ENCODE assay signal across 11 mouse cellular contexts in the genomic region with DNA sequence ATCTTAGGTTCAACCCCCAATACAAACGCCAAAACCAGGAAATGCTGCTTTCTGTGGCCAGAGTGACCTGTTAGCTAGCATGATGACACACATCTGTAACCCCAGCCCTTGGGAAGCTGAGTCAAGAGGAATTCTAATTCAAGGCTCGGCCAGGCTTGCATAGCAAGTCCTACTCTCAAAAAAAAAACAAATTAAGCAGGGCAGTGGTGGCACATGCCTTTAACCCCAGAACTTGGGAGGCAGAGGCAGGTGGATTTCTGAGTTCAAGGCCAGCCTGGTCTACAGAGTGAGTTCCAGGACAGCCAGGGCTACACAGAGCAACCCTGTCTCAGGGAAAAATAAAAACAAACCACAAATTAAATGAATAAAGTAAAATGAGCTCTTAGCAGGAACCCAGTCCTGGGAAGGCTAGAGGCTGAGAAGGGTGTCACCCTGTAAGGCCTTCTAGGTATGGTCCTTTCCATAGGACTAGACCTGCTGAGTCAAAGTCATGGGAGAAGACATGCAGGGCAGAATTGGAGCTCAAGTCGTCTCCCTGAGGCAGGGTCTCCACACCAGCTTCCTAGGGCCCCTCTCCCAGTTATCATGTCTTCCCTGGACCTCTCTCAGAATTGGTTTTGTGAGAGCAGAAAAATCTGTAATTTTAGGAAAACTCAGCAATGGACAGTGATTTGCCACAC. TPM values are rescaled to one million over a fixed set of nuclear protein-coding genes. Genes with fewer than 3 reads are reported as not detected.
DNase-seq lines count a peak whose midpoint lies in the region; ATAC-seq lines count a peak whose summit lies in the region.
"Had no signal": no experiment of that assay in that cellular context is flagged by ENCODE, and none has a peak within 500 bp of the region (broad histone marks: within the 10 kb centered on the region; RNA-seq: fewer than 3 reads in every experiment).

No protein-coding gene starts in this region.

- H3K4me1 ChIP-seq in hindbrain, embryonic 13.5 days (replicated peaks): peaks cover 48% of the 10 kb centered on the region
- H3K4me1 ChIP-seq in hindbrain, embryonic 16.5 days (ENCODE audit: control insufficient read depth, insufficient read depth, low read depth, low read length): peaks cover 13% of the 10 kb centered on the region
- peaks cover 30% of the 10 kb centered on the region for H3K4me1 ChIP-seq in brown adipose tissue, adult 24 weeks (ENCODE audit: control insufficient read depth, insufficient read depth, insufficient read length, low read length)
- peaks cover 33% of the 10 kb centered on the region for H3K4me1 ChIP-seq in limb, embryonic 10.5 days

- peak; percentile 37 for DNase-seq in adrenal gland, postnatal 14 days
- DNase-seq in adrenal gland, adult 18-20 months (ENCODE audit: low spot score in 2 of 2): no peak
- peak; percentile 71 for DNase-seq in 3134 (ENCODE audit: extremely low read depth, insufficient read length, low spot score)
- DNase-seq in limb, embryonic 10.5 days (ENCODE audit: low spot score): no peak
- DNase-seq in spleen, postnatal 36 days (ENCODE audit: low spot score in 2 of 2): no peak
- DNase-seq: layer of hippocampus, postnatal 36 days had no signal

- H3K36me3 ChIP-seq in hindbrain, embryonic 13.5 days: peaks cover 9% of the 10 kb centered on the region
- H3K36me3 ChIP-seq in hindbrain, embryonic 16.5 days (ENCODE audit: control insufficient read depth, insufficient read depth, low read length): peaks cover 4% of the 10 kb centered on the region
- H3K36me3 ChIP-seq in limb, embryonic 10.5 days: peaks cover 10% of the 10 kb centered on the region

- 78% methylated on average over 3 of the region's 3 CpGs for WGBS in hindbrain, embryonic 13.5 days
- WGBS in hindbrain, embryonic 16.5 days: 78% methylated on average over 3 of the region's 3 CpGs
- 76% methylated on average over 3 of the region's 3 CpGs for WGBS in limb, embryonic 10.5 days

- no peak overlapping the region for H3K4me3 ChIP-seq in hindbrain, embryonic 13.5 days
- no peak overlapping the region for H3K4me3 ChIP-seq in hindbrain, embryonic 16.5 days (ENCODE audit: low read length)
- H3K4me3 ChIP-seq in brown adipose tissue, adult 24 weeks (ENCODE audit: insufficient read depth, low read depth, low read length): peak overlapping the region; percentile 35
- no peak overlapping the region for H3K4me3 ChIP-seq in limb, embryonic 10.5 days

- no peak overlapping the region for H3K4me2 ChIP-seq in hindbrain, embryonic 13.5 days
- H3K4me2 ChIP-seq in hindbrain, embryonic 16.5 days (ENCODE audit: low read length): no peak overlapping the region

- no peaks in the 10 kb centered on the region for H3K9me3 ChIP-seq in hindbrain, embryonic 13.5 days
- no peaks in the 10 kb centered on the region for H3K9me3 ChIP-seq in hindbrain, embryonic 16.5 days (ENCODE audit: control insufficient read depth, low read length)
- H3K9me3 ChIP-seq in limb, embryonic 10.5 days (replicated peaks): no peaks in the 10 kb centered on the region
- H3K9me3 ChIP-seq: embryonic facial prominence, embryonic 13.5 days had no signal

- H3K9ac ChIP-seq in hindbrain, embryonic 13.5 days: peak overlapping the region; percentile 4; the same call in 1 of the 2 replicates
- no peak overlapping the region for H3K9ac ChIP-seq in hindbrain, embryonic 16.5 days (ENCODE audit: low read depth, low read length)

- H3K27me3 ChIP-seq in hindbrain, embryonic 13.5 days: no peaks in the 10 kb centered on the region
- no peaks in the 10 kb centered on the region for H3K27me3 ChIP-seq in hindbrain, embryonic 16.5 days (replicated peaks; ENCODE audit: control insufficient read depth, insufficient read depth, low read length)
- no peaks in the 10 kb centered on the region for H3K27me3 ChIP-seq in limb, embryonic 10.5 days (ENCODE audit: low read depth, poor library complexity, severe bottlenecking)
- H3K27me3 ChIP-seq: embryonic facial prominence, embryonic 13.5 days had no signal

- no peak overlapping the region for H3K27ac ChIP-seq in hindbrain, embryonic 13.5 days
- H3K27ac ChIP-seq in hindbrain, embryonic 16.5 days (ENCODE audit: low read depth, low read length): no peak overlapping the region
- H3K27ac ChIP-seq in brown adipose tissue, adult 24 weeks (replicated peaks; ENCODE audit: low read depth, low read length): peak overlapping the region; percentile 96
- H3K27ac ChIP-seq in limb, embryonic 10.5 days: no peak overlapping the region
- H3K27ac ChIP-seq: embryonic facial prominence, embryonic 13.5 days had no signal

- ATAC-seq in hindbrain, embryonic 13.5 days (ENCODE audit: low FRiP score): no peak
- ATAC-seq in hindbrain, embryonic 16.5 days: no peak

RNA-seq across cellular contexts. Expression of gene Mgat4b, which starts 1.5 kb away (rescaled TPM):
- 103 and 113 TPM in 2 replicates for total RNA-seq in adrenal gland, postnatal 14 days (2021)
- 100 to 1,000 TPM in 1 of 2 experiments, 10 to 100 TPM in 1; 89.3 to 110 TPM for total RNA-seq in adrenal gland, adult 18-20 months (2021)
- 30.4 and 36.6 TPM in 2 replicates for polyA plus RNA-seq in hindbrain, embryonic 13.5 days (2015; fragmentation: Nextera tagmentation; extraction: Ambion mirVana)
- 15.6 and 30.9 TPM in 2 replicates for polyA plus RNA-seq in hindbrain, embryonic 16.5 days (2015; fragmentation: Nextera tagmentation; extraction: Ambion mirVana)
- polyA plus RNA-seq in brown adipose tissue, adult 24 weeks (2012; ENCODE audit: insufficient read depth, insufficient read length, missing spikeins): 57.6 and 60.6 TPM in 2 replicates
- 27.7 and 28.6 TPM in 2 replicates for polyA plus RNA-seq in limb, embryonic 10.5 days (2016; fragmentation: Nextera tagmentation; extraction: Ambion mirVana)

RNA-seq across cellular contexts. Expression of gene Sqstm1, which starts 1.6 kb away (rescaled TPM):
- total RNA-seq in adrenal gland, postnatal 14 days (2021): 356 and 366 TPM in 2 replicates
- 100 to 1,000 TPM; 715 to 956 TPM for total RNA-seq in adrenal gland, adult 18-20 months (2021)
- 318 and 320 TPM in 2 replicates for polyA plus RNA-seq in hindbrain, embryonic 13.5 days (2015; fragmentation: Nextera tagmentation; extraction: Ambion mirVana)
- polyA plus RNA-seq in hindbrain, embryonic 16.5 days (2015; fragmentation: Nextera tagmentation; extraction: Ambion mirVana): 448 and 480 TPM in 2 replicates
- polyA plus RNA-seq in brown adipose tissue, adult 24 weeks (2012; ENCODE audit: insufficient read depth, insufficient read length, missing spikeins): 216 and 235 TPM in 2 replicates
- polyA plus RNA-seq in limb, embryonic 10.5 days (2016; fragmentation: Nextera tagmentation; extraction: Ambion mirVana): 111 and 137 TPM in 2 replicates

RNA-seq across cellular contexts. Expression of gene Ltc4s, which starts 26.2 kb away (rescaled TPM):
- 10.4 and 11.3 TPM in 2 replicates for total RNA-seq in adrenal gland, postnatal 14 days (2021)
- 10 to 100 TPM; 15.2 to 46.9 TPM for total RNA-seq in adrenal gland, adult 18-20 months (2021)
- 1.4 and 2.3 TPM in 2 replicates for polyA plus RNA-seq in hindbrain, embryonic 13.5 days (2015; fragmentation: Nextera tagmentation; extraction: Ambion mirVana)
- 2.2 and 3.4 TPM in 2 replicates for polyA plus RNA-seq in hindbrain, embryonic 16.5 days (2015; fragmentation: Nextera tagmentation; extraction: Ambion mirVana)
- polyA plus RNA-seq in brown adipose tissue, adult 24 weeks (2012; ENCODE audit: insufficient read depth, insufficient read length, missing spikeins): 27.5 and 45.3 TPM in 2 replicates
- polyA plus RNA-seq in limb, embryonic 10.5 days (2016; fragmentation: Nextera tagmentation; extraction: Ambion mirVana): 0.55 and 0.90 TPM in 2 replicates
- polyA plus RNA-seq: activated CD4-positive, CD25-positive, alpha-beta regulatory T cell, adult 4 months had no signal

RNA-seq across cellular contexts. Expression of gene Mrnip, which starts 38.0 kb away (rescaled TPM):
- total RNA-seq in adrenal gland, postnatal 14 days (2021): 12.9 and 13.6 TPM in 2 replicates
- total RNA-seq in adrenal gland, adult 18-20 months (2021): 1 to 10 TPM; 4.4 to 5.3 TPM
- polyA plus RNA-seq in hindbrain, embryonic 13.5 days (2015; fragmentation: Nextera tagmentation; extraction: Ambion mirVana): 30.2 and 30.6 TPM in 2 replicates
- polyA plus RNA-seq in hindbrain, embryonic 16.5 days (2015; fragmentation: Nextera tagmentation; extraction: Ambion mirVana): 33.2 and 39.1 TPM in 2 replicates
- 3.0 and 6.3 TPM in 2 replicates for polyA plus RNA-seq in brown adipose tissue, adult 24 weeks (2012; ENCODE audit: insufficient read depth, insufficient read length, missing spikeins)
- polyA plus RNA-seq in limb, embryonic 10.5 days (2016; fragmentation: Nextera tagmentation; extraction: Ambion mirVana): 30.2 and 34.1 TPM in 2 replicates

Comparison
In these comparisons a context has a peak if more than half of its experiments do, and no peak if none do; other contexts are left out.
1. DNase-seq: peak in adrenal gland, postnatal 14 days (single experiment) and 3134 (single experiment); none in adrenal gland, adult 18-20 months (0 of 2), limb, embryonic 10.5 days (single experiment) and spleen, postnatal 36 days (0 of 2).